Mouse (Mus musculus): ENCODE measurements at regions not wholly inside any gene's neighbourhood (a gene's known extent, or its start where the extent isn't known, plus 50 kb on each side); places are given as distances from the start of the nearest gene placed in this dataset.
A peak's percentile ranks its signal among the peaks of the same experiment; 100 is the strongest.

DNA sequence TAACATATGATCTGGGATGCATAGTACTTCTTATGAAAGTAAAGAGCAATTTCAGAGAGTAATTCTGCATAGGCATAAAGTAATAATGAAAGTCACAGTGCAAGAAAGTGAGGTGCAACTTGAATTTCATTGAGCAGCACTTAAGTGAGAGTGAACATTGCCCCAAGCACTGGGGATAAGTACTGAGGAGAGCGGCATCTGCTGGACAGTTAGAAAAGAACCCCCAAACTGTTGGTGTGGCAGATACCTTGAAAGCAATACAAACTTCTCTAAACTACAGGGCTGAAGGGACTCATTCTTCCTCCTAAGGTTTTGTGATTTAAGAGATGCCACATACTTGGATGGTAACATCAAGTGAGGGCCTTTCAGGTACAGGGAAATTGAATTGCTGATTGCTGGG, 56.4 kb upstream of the Olfr1322 start:
- DNase-seq (ENCODE audit: low spot score), result peak; percentile 17

Measured in embryo, embryonic 10.5 days (tissue).